Mouse (Mus musculus): Measurements from ENCODE around the gene Atp6v0a1. TPM values are rescaled to one million over a fixed set of nuclear protein-coding genes. Genes with fewer than 3 reads are reported as not detected.

Atp6v0a1 gene
- polyA plus RNA-seq, 1 experiment from 2014 or later = 38.8 TPM

- 74% methylated on average over 3 of the region's 3 CpGs for WGBS
- no peak for ATAC-seq
- Histone ChIP-seq H3K36me3 (ENCODE audit: control insufficient read depth, insufficient read depth, low read length) (peaks cover 10% of the 10 kb centered on the region; the same call in 1 of the 2 replicates), H3K9ac (ENCODE audit: low read depth, low read length) (no peak overlapping the region), H3K4me1 (ENCODE audit: control insufficient read depth, insufficient read depth, low read length) (no peaks in the 10 kb centered on the region), H3K27ac (ENCODE audit: low read length) (no peak overlapping the region), H3K4me2 (ENCODE audit: low read depth, low read length) (no peak overlapping the region), H3K4me3 (ENCODE audit: low read length) (no peak overlapping the region), H3K9me3 (ENCODE audit: control insufficient read depth, low read length) (no peaks in the 10 kb centered on the region), H3K27me3 (replicated peaks; ENCODE audit: control insufficient read depth, insufficient read depth, low read length) (no peaks in the 10 kb centered on the region)
These were observed 38.2 kb downstream of the Atp6v0a1 start for GRCm38 (mm10) chr11:101047502-101047901.

GRCm38 (mm10) chr11:101050359-101050758 is 41.1 kb downstream of the Atp6v0a1 start:
- no peak for ATAC-seq
- Histone ChIP-seq H3K27me3 (replicated peaks; ENCODE audit: control insufficient read depth, insufficient read depth, low read length) (no peaks in the 10 kb centered on the region), H3K4me2 (ENCODE audit: low read depth, low read length) (no peak overlapping the region), H3K9ac (ENCODE audit: low read depth, low read length) (no peak overlapping the region), H3K4me1 (ENCODE audit: control insufficient read depth, insufficient read depth, low read length) (peaks cover 6% of the 10 kb centered on the region), H3K4me3 (ENCODE audit: low read length) (no peak overlapping the region), H3K9me3 (ENCODE audit: control insufficient read depth, low read length) (no peaks in the 10 kb centered on the region), H3K36me3 (ENCODE audit: control insufficient read depth, insufficient read depth, low read length) (peaks cover 3% of the 10 kb centered on the region; the same call in 1 of the 2 replicates), H3K27ac (ENCODE audit: low read length) (no peak overlapping the region)
- 88% methylated on average over 9 of the region's 9 CpGs for WGBS

GRCm38 (mm10) chr11:101051051-101051493 is 41.8 kb downstream of the Atp6v0a1 start:
- WGBS = 88% methylated on average over 6 of the region's 6 CpGs
- H3K27me3 ChIP-seq (replicated peaks; ENCODE audit: control insufficient read depth, insufficient read depth, low read length) = no peaks in the 10 kb centered on the region
- H3K9me3 ChIP-seq (ENCODE audit: control insufficient read depth, low read length) = no peaks in the 10 kb centered on the region
- no peak overlapping the region for H3K4me3 ChIP-seq (ENCODE audit: low read length)
- peaks cover 13% of the 10 kb centered on the region for H3K4me1 ChIP-seq (ENCODE audit: control insufficient read depth, insufficient read depth, low read length)
- ATAC-seq = no peak
- H3K36me3 ChIP-seq (ENCODE audit: control insufficient read depth, insufficient read depth, low read length) = peaks cover 3% of the 10 kb centered on the region; the same call in 1 of the 2 replicates
- no peak overlapping the region for H3K4me2 ChIP-seq (ENCODE audit: low read depth, low read length)
- no peak overlapping the region for H3K9ac ChIP-seq (ENCODE audit: low read depth, low read length)
- no peak overlapping the region for H3K27ac ChIP-seq (ENCODE audit: low read length)

GRCm38 (mm10) chr11:101051617-101052016 is 42.4 kb downstream of the Atp6v0a1 start:
- Histone ChIP-seq H3K4me2 (ENCODE audit: low read depth, low read length) (no peak overlapping the region), H3K4me1 (ENCODE audit: control insufficient read depth, insufficient read depth, low read length) (peaks cover 18% of the 10 kb centered on the region), H3K9me3 (ENCODE audit: control insufficient read depth, low read length) (no peaks in the 10 kb centered on the region), H3K36me3 (ENCODE audit: control insufficient read depth, insufficient read depth, low read length) (no peaks in the 10 kb centered on the region; the same call in 1 of the 2 replicates), H3K9ac (ENCODE audit: low read depth, low read length) (no peak overlapping the region), H3K27ac (ENCODE audit: low read length) (no peak overlapping the region), H3K27me3 (replicated peaks; ENCODE audit: control insufficient read depth, insufficient read depth, low read length) (no peaks in the 10 kb centered on the region), H3K4me3 (ENCODE audit: low read length) (no peak overlapping the region)
- no peak for ATAC-seq
- WGBS = 82% methylated on average over 8 of the region's 8 CpGs

- 70% methylated on average over 10 of the region's 10 CpGs for WGBS
- H3K36me3 ChIP-seq (ENCODE audit: control insufficient read depth, insufficient read depth, low read length) = no peaks in the 10 kb centered on the region; the same call in 1 of the 2 replicates
- ATAC-seq = peak; percentile 85
- H3K9me3 ChIP-seq (ENCODE audit: control insufficient read depth, low read length) = no peaks in the 10 kb centered on the region
- no peaks in the 10 kb centered on the region for H3K27me3 ChIP-seq (replicated peaks; ENCODE audit: control insufficient read depth, insufficient read depth, low read length)
- H3K9ac ChIP-seq (ENCODE audit: low read depth, low read length) = 0 out of 2 replicates have a peak overlapping the region, but pooled peaks have one; percentile 17
- no peak overlapping the region for H3K4me3 ChIP-seq (ENCODE audit: low read length)
- no peak overlapping the region for H3K4me2 ChIP-seq (ENCODE audit: low read depth, low read length)
- H3K27ac ChIP-seq (ENCODE audit: low read length) = peak overlapping the region; percentile 80
- peaks cover 29% of the 10 kb centered on the region for H3K4me1 ChIP-seq (ENCODE audit: control insufficient read depth, insufficient read depth, low read length)
These were observed 43.7 kb downstream of the Atp6v0a1 start for GRCm38 (mm10) chr11:101052751-101053473.

- no peak overlapping the region for H3K9ac ChIP-seq (ENCODE audit: low read depth, low read length)
- H3K9me3 ChIP-seq (ENCODE audit: control insufficient read depth, low read length) = no peaks in the 10 kb centered on the region
- 100% methylated on average over 1 of the region's 1 CpGs for WGBS
- no peak overlapping the region for H3K27ac ChIP-seq (ENCODE audit: low read length)
- peaks cover 40% of the 10 kb centered on the region for H3K4me1 ChIP-seq (ENCODE audit: control insufficient read depth, insufficient read depth, low read length)
- no peaks in the 10 kb centered on the region for H3K27me3 ChIP-seq (replicated peaks; ENCODE audit: control insufficient read depth, insufficient read depth, low read length)
- ATAC-seq = no peak
- H3K36me3 ChIP-seq (ENCODE audit: control insufficient read depth, insufficient read depth, low read length) = no peaks in the 10 kb centered on the region; the same call in 1 of the 2 replicates
- no peak overlapping the region for H3K4me2 ChIP-seq (ENCODE audit: low read depth, low read length)
- H3K4me3 ChIP-seq (ENCODE audit: low read length) = no peak overlapping the region
These were observed 44.7 kb downstream of the Atp6v0a1 start for GRCm38 (mm10) chr11:101053974-101054373.

GRCm38 (mm10) chr11:101055418-101055817 is 46.2 kb downstream of the Atp6v0a1 start:
- Histone ChIP-seq H3K27me3 (replicated peaks; ENCODE audit: control insufficient read depth, insufficient read depth, low read length) (no peaks in the 10 kb centered on the region), H3K9me3 (ENCODE audit: control insufficient read depth, low read length) (no peaks in the 10 kb centered on the region), H3K27ac (ENCODE audit: low read length) (peak overlapping the region; percentile 43), H3K4me3 (ENCODE audit: low read length) (no peak overlapping the region), H3K4me2 (ENCODE audit: low read depth, low read length) (no peak overlapping the region), H3K36me3 (ENCODE audit: control insufficient read depth, insufficient read depth, low read length) (no peaks in the 10 kb centered on the region; the same call in 1 of the 2 replicates), H3K9ac (ENCODE audit: low read depth, low read length) (no peak overlapping the region), H3K4me1 (ENCODE audit: control insufficient read depth, insufficient read depth, low read length) (peaks cover 54% of the 10 kb centered on the region)
- ATAC-seq = no peak
- 72% methylated on average over 14 of the region's 14 CpGs for WGBS

GRCm38 (mm10) chr11:101056885-101057284 is 47.6 kb downstream of the Atp6v0a1 start:
- H3K9me3 ChIP-seq (ENCODE audit: control insufficient read depth, low read length) = no peaks in the 10 kb centered on the region
- no peaks in the 10 kb centered on the region for H3K27me3 ChIP-seq (replicated peaks; ENCODE audit: control insufficient read depth, insufficient read depth, low read length)
- no peaks in the 10 kb centered on the region; the same call in 1 of the 2 replicates for H3K36me3 ChIP-seq (ENCODE audit: control insufficient read depth, insufficient read depth, low read length)
- ATAC-seq = peak; percentile 64
- H3K4me3 ChIP-seq (ENCODE audit: low read length) = no peak overlapping the region
- WGBS = 13% methylated on average over 8 of the region's 8 CpGs
- peaks cover 63% of the 10 kb centered on the region for H3K4me1 ChIP-seq (ENCODE audit: control insufficient read depth, insufficient read depth, low read length)
- H3K4me2 ChIP-seq (ENCODE audit: low read depth, low read length) = 0 out of 2 replicates have a peak overlapping the region, but pooled peaks have one; percentile 19
- peak overlapping the region; percentile 49; the same call in 1 of the 2 replicates for H3K9ac ChIP-seq (ENCODE audit: low read depth, low read length)
- peak overlapping the region; percentile 85 for H3K27ac ChIP-seq (ENCODE audit: low read length)

GRCm38 (mm10) chr11:101057860-101058259 is 48.6 kb downstream of the Atp6v0a1 start:
- Histone ChIP-seq H3K4me2 (ENCODE audit: low read depth, low read length) (0 out of 2 replicates have a peak overlapping the region, but pooled peaks have one; percentile 19), H3K9me3 (ENCODE audit: control insufficient read depth, low read length) (no peaks in the 10 kb centered on the region), H3K4me1 (ENCODE audit: control insufficient read depth, insufficient read depth, low read length) (peaks cover 70% of the 10 kb centered on the region), H3K4me3 (ENCODE audit: low read length) (no peak overlapping the region), H3K36me3 (ENCODE audit: control insufficient read depth, insufficient read depth, low read length) (no peaks in the 10 kb centered on the region; the same call in 1 of the 2 replicates), H3K27me3 (replicated peaks; ENCODE audit: control insufficient read depth, insufficient read depth, low read length) (no peaks in the 10 kb centered on the region), H3K9ac (ENCODE audit: low read depth, low read length) (peak overlapping the region; percentile 49; the same call in 1 of the 2 replicates), H3K27ac (ENCODE audit: low read length) (peak overlapping the region; percentile 89)
- ATAC-seq = no peak
- WGBS = 23% methylated on average over 5 of the region's 5 CpGs
